Mouse (Mus musculus): ENCODE data around the gene Ubr3. TPM values are rescaled to one million over a fixed set of nuclear protein-coding genes. Genes with fewer than 3 reads are reported as not detected.

The Ubr3 gene
- total and polyA plus RNA-seq, 3 experiments, result 10.1 to 188 (median 25.3) TPM

GRCm38 (mm10) chr2:69883990-69884391 lies 13.1 kb upstream of the Ubr3 start:
- H3K27ac ChIP-seq (ENCODE audit: control insufficient read depth, low read depth, low read length), result no peak overlapping the region
- H3K4me3 ChIP-seq (ENCODE audit: control insufficient read depth in 1 of 2, insufficient read depth in 1 of 2, low read depth in 2 of 2, low read length in 2 of 2), result peak overlapping the region; percentile 64 to 95
- no peaks in the 10 kb centered on the region for H3K27me3 ChIP-seq (ENCODE audit: control insufficient read depth in 1 of 2, insufficient read depth in 2 of 2, low read length in 2 of 2)
- H3K9ac ChIP-seq (ENCODE audit: control insufficient read depth, low read depth, low read length, poor library complexity, severe bottlenecking), result peak overlapping the region; percentile 94
- DNase-seq (ENCODE audit: low read depth, low spot score), result peak; percentile 54
- H3K79me2 ChIP-seq (ENCODE audit: control insufficient read depth, insufficient read depth, low read length, poor library complexity), result peaks cover 16% of the 10 kb centered on the region
- H3K9me3 ChIP-seq (replicated peaks; ENCODE audit: insufficient read depth, low read length), result no peaks in the 10 kb centered on the region
- peaks cover 0 to 10% of the 10 kb centered on the region in 2 experiments; a peak in 3 of 4 replicates for H3K36me3 ChIP-seq (ENCODE audit: control insufficient read depth in 1 of 2, insufficient read depth in 2 of 2, low read length in 2 of 2)
- TF ChIP-seq CHD1 (IDR thresholded peaks at IDR 0.05; ENCODE audit: low read depth, low read length) (no peak), NELFE (IDR thresholded peaks at IDR 0.05; ENCODE audit: low read depth, low read length) (no peak), RAD21 (IDR thresholded peaks at IDR 0.05; ENCODE audit: low read depth, low read length) (peak; percentile 16), CTCF (IDR thresholded peaks at IDR 0.05 in 2 of 3, conservative IDR thresholded peaks at IDR 0.05 in 1 of 3; ENCODE audit: control insufficient read depth in 1 of 3, insufficient read depth in 1 of 3, low read depth in 2 of 3, low read length in 3 of 3, poor library complexity in 1 of 3, severe bottlenecking in 1 of 3) (peak in 2 of 3 experiments; percentile 20 to 44; a peak in 3 of 6 replicates), MYC (IDR thresholded peaks at IDR 0.05; ENCODE audit: low read depth, low read length) (peak; percentile 76; the same call in 1 of the 2 replicates)
- peaks cover 2 to 4% of the 10 kb centered on the region in 2 experiments; a peak in 2 of 4 replicates for H3K4me1 ChIP-seq (ENCODE audit: control insufficient read depth in 1 of 2, insufficient read depth in 2 of 2, low read length in 2 of 2)

- H3K79me2 ChIP-seq (ENCODE audit: control insufficient read depth, insufficient read depth, low read length, poor library complexity), result peaks cover 16% of the 10 kb centered on the region
- H3K4me3 ChIP-seq (ENCODE audit: control insufficient read depth in 1 of 2, insufficient read depth in 1 of 2, low read depth in 2 of 2, low read length in 2 of 2), result peak overlapping the region; percentile 64 to 95
- TF ChIP-seq USF2 (IDR thresholded peaks at IDR 0.05; ENCODE audit: borderline replicate concordance in 1 of 2, insufficient read depth in 1 of 2, low read depth in 1 of 2, low read length in 2 of 2) (no peak), RCOR1 (IDR thresholded peaks at IDR 0.05; ENCODE audit: low read depth, low read length) (no peak), MYB (IDR thresholded peaks at IDR 0.05; ENCODE audit: low read depth, low read length) (no peak), MAZ (IDR thresholded peaks at IDR 0.05; ENCODE audit: low read depth, low read length) (no peak), MXI1 (IDR thresholded peaks at IDR 0.05; ENCODE audit: low read depth, low read length) (no peak), GATA1 (IDR thresholded peaks at IDR 0.05; ENCODE audit: low read depth, low read length) (no peak), USF1 (IDR thresholded peaks at IDR 0.05; ENCODE audit: low read depth, low read length) (no peak), E2F4 (IDR thresholded peaks at IDR 0.05; ENCODE audit: borderline replicate concordance, low read depth, low read length) (no peak), NRF1 (IDR thresholded peaks at IDR 0.05; ENCODE audit: insufficient read depth, low read depth, low read length, poor library complexity, severe bottlenecking) (no peak), MAFK (IDR thresholded peaks at IDR 0.05; ENCODE audit: borderline replicate concordance, low read depth, low read length) (no peak), BHLHE40 (IDR thresholded peaks at IDR 0.05; ENCODE audit: borderline replicate concordance, low read depth, low read length) (no peak), ZNF384 (IDR thresholded peaks at IDR 0.05; ENCODE audit: low read depth, low read length) (no peak)
- no peaks in the 10 kb centered on the region for H3K27me3 ChIP-seq (ENCODE audit: control insufficient read depth in 1 of 2, insufficient read depth in 2 of 2, low read length in 2 of 2)
- peak overlapping the region; percentile 69 for H3K27ac ChIP-seq (ENCODE audit: control insufficient read depth, low read depth, low read length)
- peaks cover 2 to 4% of the 10 kb centered on the region in 2 experiments; a peak in 2 of 4 replicates for H3K4me1 ChIP-seq (ENCODE audit: control insufficient read depth in 1 of 2, insufficient read depth in 2 of 2, low read length in 2 of 2)
- H3K9me3 ChIP-seq (replicated peaks; ENCODE audit: insufficient read depth, low read length), result no peaks in the 10 kb centered on the region
- peak overlapping the region; percentile 94 for H3K9ac ChIP-seq (ENCODE audit: control insufficient read depth, low read depth, low read length, poor library complexity, severe bottlenecking)
- peaks cover 0 to 10% of the 10 kb centered on the region in 2 experiments; a peak in 3 of 4 replicates for H3K36me3 ChIP-seq (ENCODE audit: control insufficient read depth in 1 of 2, insufficient read depth in 2 of 2, low read length in 2 of 2)
- peak; percentile 64 for DNase-seq (ENCODE audit: low read depth, low spot score)
Observed at GRCm38 (mm10) chr2:69884581-69884980, 12.5 kb upstream of the Ubr3 start.
